Mouse (Mus musculus): ENCODE results near the gene Tcf7. TPM values are rescaled to one million over a fixed set of nuclear protein-coding genes. Genes with fewer than 3 reads are reported as not detected.

Tcf7 gene
- polyA plus RNA-seq, 1 experiment from 2014 or later = 3.8 TPM

- no peak overlapping the region for H3K9ac ChIP-seq
Measured at GRCm38 (mm10) chr11:52281568-52282328, 1.1 kb downstream of the Tcf7 start.

GRCm38 (mm10) chr11:52280566-52281455 is 2.0 kb downstream of the Tcf7 start:
- ATAC-seq = no peak
- WGBS (ENCODE audit: insufficient replicate concordance) = 73% methylated on average over 11 of the region's 11 CpGs
- H3K27me3 ChIP-seq (replicated peaks) = peaks cover 83% of the 10 kb centered on the region

More at GRCm38 (mm10) chr11:52281568-52282328, 1.1 kb downstream of the Tcf7 start:
- H3K27me3 ChIP-seq (replicated peaks) = peaks cover 89% of the 10 kb centered on the region
- no peak overlapping the region for H3K27ac ChIP-seq
- H3K4me2 ChIP-seq = peak overlapping the region; percentile 80; the same call in 1 of the 2 replicates
- no peak for ATAC-seq
- no peaks in the 10 kb centered on the region for H3K9me3 ChIP-seq (replicated peaks)
- 54% methylated on average over 19 of the region's 19 CpGs for WGBS (ENCODE audit: insufficient replicate concordance)
- peaks cover 32% of the 10 kb centered on the region for H3K4me1 ChIP-seq
- no peaks in the 10 kb centered on the region for H3K36me3 ChIP-seq
- 0 out of 2 replicates have a peak overlapping the region, but pooled peaks have one; percentile 65 for H3K4me3 ChIP-seq

GRCm38 (mm10) chr11:52279611-52280145 is 3.1 kb downstream of the Tcf7 start:
- Histone ChIP-seq H3K9ac (no peak overlapping the region), H3K4me2 (no peak overlapping the region), H3K27ac (no peak overlapping the region), H3K27me3 (replicated peaks) (peaks cover 72% of the 10 kb centered on the region), H3K36me3 (no peaks in the 10 kb centered on the region), H3K9me3 (replicated peaks) (no peaks in the 10 kb centered on the region), H3K4me1 (peaks cover 33% of the 10 kb centered on the region), H3K4me3 (no peak overlapping the region)
- 83% methylated on average over 8 of the region's 8 CpGs for WGBS (ENCODE audit: insufficient replicate concordance)
- ATAC-seq = no peak

More at GRCm38 (mm10) chr11:52280566-52281455, 2.0 kb downstream of the Tcf7 start:
- Histone ChIP-seq H3K27ac (no peak overlapping the region), H3K4me2 (no peak overlapping the region), H3K4me3 (no peak overlapping the region), H3K4me1 (peaks cover 28% of the 10 kb centered on the region), H3K9me3 (replicated peaks) (no peaks in the 10 kb centered on the region), H3K36me3 (no peaks in the 10 kb centered on the region), H3K9ac (no peak overlapping the region)

GRCm38 (mm10) chr11:52278991-52279390 is 3.8 kb downstream of the Tcf7 start:
- no peak overlapping the region for H3K27ac ChIP-seq
- peaks cover 26% of the 10 kb centered on the region for H3K4me1 ChIP-seq
- no peak overlapping the region for H3K4me3 ChIP-seq
- no peaks in the 10 kb centered on the region for H3K36me3 ChIP-seq
- WGBS (ENCODE audit: insufficient replicate concordance) = 75% methylated on average over 6 of the region's 6 CpGs
- peaks cover 65% of the 10 kb centered on the region for H3K27me3 ChIP-seq (replicated peaks)
- no peak overlapping the region for H3K9ac ChIP-seq
- no peak overlapping the region for H3K4me2 ChIP-seq
- no peaks in the 10 kb centered on the region for H3K9me3 ChIP-seq (replicated peaks)
- ATAC-seq = no peak

GRCm38 (mm10) chr11:52278164-52278563 is 4.7 kb downstream of the Tcf7 start:
- Histone ChIP-seq H3K9me3 (replicated peaks) (no peaks in the 10 kb centered on the region), H3K36me3 (no peaks in the 10 kb centered on the region), H3K27ac (no peak overlapping the region), H3K9ac (no peak overlapping the region), H3K4me1 (peaks cover 18% of the 10 kb centered on the region), H3K4me2 (no peak overlapping the region), H3K27me3 (replicated peaks) (peaks cover 57% of the 10 kb centered on the region), H3K4me3 (no peak overlapping the region)
- ATAC-seq = no peak
- WGBS (ENCODE audit: insufficient replicate concordance) = 77% methylated on average over 3 of the region's 3 CpGs

GRCm38 (mm10) chr11:52277433-52278150 is 5.2 kb downstream of the Tcf7 start:
- no peak overlapping the region for H3K9ac ChIP-seq
- no peak overlapping the region for H3K27ac ChIP-seq
- no peaks in the 10 kb centered on the region for H3K9me3 ChIP-seq (replicated peaks)
- WGBS (ENCODE audit: insufficient replicate concordance) = 66% methylated on average over 6 of the region's 6 CpGs
- H3K4me3 ChIP-seq = no peak overlapping the region
- peaks cover 12% of the 10 kb centered on the region for H3K4me1 ChIP-seq
- no peak for ATAC-seq
- no peak overlapping the region for H3K4me2 ChIP-seq
- no peaks in the 10 kb centered on the region for H3K36me3 ChIP-seq
- H3K27me3 ChIP-seq (replicated peaks) = peaks cover 51% of the 10 kb centered on the region

- Histone ChIP-seq H3K9me3 (replicated peaks) (no peaks in the 10 kb centered on the region), H3K27me3 (replicated peaks) (peaks cover 45% of the 10 kb centered on the region), H3K9ac (no peak overlapping the region), H3K27ac (no peak overlapping the region), H3K4me3 (no peak overlapping the region), H3K4me2 (no peak overlapping the region), H3K4me1 (peaks cover 6% of the 10 kb centered on the region; the same call in 1 of the 2 replicates), H3K36me3 (no peaks in the 10 kb centered on the region)
- no peak for ATAC-seq
- WGBS (ENCODE audit: insufficient replicate concordance) = 73% methylated on average over 8 of the region's 8 CpGs
Measured at GRCm38 (mm10) chr11:52276961-52277391, 5.8 kb downstream of the Tcf7 start.

GRCm38 (mm10) chr11:52275774-52276555 is 6.8 kb downstream of the Tcf7 start:
- no peak overlapping the region for H3K4me3 ChIP-seq
- no peaks in the 10 kb centered on the region for H3K36me3 ChIP-seq
- H3K9ac ChIP-seq = no peak overlapping the region
- no peaks in the 10 kb centered on the region for H3K9me3 ChIP-seq (replicated peaks)
- 67% methylated on average over 9 of the region's 9 CpGs for WGBS (ENCODE audit: insufficient replicate concordance)
- no peak overlapping the region for H3K4me2 ChIP-seq
- peaks cover 5% of the 10 kb centered on the region; the same call in 1 of the 2 replicates for H3K4me1 ChIP-seq
- no peak for ATAC-seq
- no peak overlapping the region for H3K27ac ChIP-seq
- H3K27me3 ChIP-seq (replicated peaks) = peaks cover 35% of the 10 kb centered on the region

GRCm38 (mm10) chr11:52275366-52275765 is 7.4 kb downstream of the Tcf7 start:
- Histone ChIP-seq H3K27ac (no peak overlapping the region), H3K27me3 (replicated peaks) (peaks cover 29% of the 10 kb centered on the region), H3K4me3 (no peak overlapping the region), H3K9ac (no peak overlapping the region), H3K36me3 (no peaks in the 10 kb centered on the region), H3K4me1 (peaks cover 5% of the 10 kb centered on the region; the same call in 1 of the 2 replicates), H3K4me2 (no peak overlapping the region), H3K9me3 (replicated peaks) (no peaks in the 10 kb centered on the region)
- no peak for ATAC-seq
- WGBS (ENCODE audit: insufficient replicate concordance) = 50% methylated on average over 8 of the region's 8 CpGs

GRCm38 (mm10) chr11:52274456-52275112 is 8.2 kb downstream of the Tcf7 start:
- 74% methylated on average over 20 of the region's 20 CpGs for WGBS (ENCODE audit: insufficient replicate concordance)
- H3K4me1 ChIP-seq = peaks cover 5% of the 10 kb centered on the region; the same call in 1 of the 2 replicates
- H3K4me3 ChIP-seq = no peak overlapping the region
- H3K4me2 ChIP-seq = no peak overlapping the region
- peaks cover 22% of the 10 kb centered on the region for H3K27me3 ChIP-seq (replicated peaks)
- no peak overlapping the region for H3K9ac ChIP-seq
- H3K36me3 ChIP-seq = no peaks in the 10 kb centered on the region
- no peak for ATAC-seq
- H3K27ac ChIP-seq = no peak overlapping the region
- no peaks in the 10 kb centered on the region for H3K9me3 ChIP-seq (replicated peaks)

Measured in liver, embryonic 12.5 days (tissue).